Mouse (Mus musculus): ENCODE data around the gene Gm3854. TPM values are rescaled to one million over a fixed set of nuclear protein-coding genes. Genes with fewer than 3 reads are reported as not detected.
A peak's percentile ranks its signal among the peaks of the same experiment; 100 is the strongest.
"Not testable (repeated sequence)": the region's sequence is repeated elsewhere in the genome, so short reads cannot be mapped to it uniquely, and the experiment has no call there.

The Gm3854 gene
- 1 to 10 TPM; 5.2 to 7.3 TPM for total RNA-seq (2021)

DNA sequence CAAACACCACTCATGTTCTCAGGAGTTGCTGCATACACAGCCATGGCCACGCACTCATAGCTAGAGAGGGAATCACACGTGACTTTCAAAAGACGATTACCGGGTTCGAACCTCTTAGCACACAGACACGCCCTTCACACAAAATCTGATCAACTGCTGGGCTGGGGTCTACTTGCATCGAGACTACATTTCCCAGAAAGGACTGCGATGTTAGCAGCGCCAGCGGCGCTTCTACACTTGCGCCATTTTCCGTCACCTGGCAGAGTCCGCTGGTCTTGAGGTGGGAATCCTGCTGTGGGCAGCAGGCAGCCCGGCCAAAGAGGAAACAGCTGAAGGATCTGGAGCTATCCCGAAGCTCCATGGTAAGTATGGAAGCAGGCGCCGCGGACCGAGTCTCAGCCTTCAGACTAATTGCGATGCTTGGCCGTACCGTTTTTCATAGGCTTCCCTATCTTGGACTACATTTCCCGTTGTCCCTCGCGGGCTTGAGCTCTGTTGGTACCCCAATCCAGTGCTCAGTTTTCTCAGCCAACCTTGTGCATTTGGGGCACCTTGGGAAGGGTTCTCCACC lies at the start of gene Gm3854:
Gm3854 (plus strand) TSS at position 259 of the 571 bp plus-strand sequence.
- DNase-seq (ENCODE audit: low spot score in 2 of 2), result peak; percentile 88 to 93
- intact Hi-C loops (cut with DNase I), result loop anchor here (2.0 kb wide), 2 partner anchors 13 to 19 kb away; partner anchors contain the start of genes Zfp583 and Zfp78

DNA sequence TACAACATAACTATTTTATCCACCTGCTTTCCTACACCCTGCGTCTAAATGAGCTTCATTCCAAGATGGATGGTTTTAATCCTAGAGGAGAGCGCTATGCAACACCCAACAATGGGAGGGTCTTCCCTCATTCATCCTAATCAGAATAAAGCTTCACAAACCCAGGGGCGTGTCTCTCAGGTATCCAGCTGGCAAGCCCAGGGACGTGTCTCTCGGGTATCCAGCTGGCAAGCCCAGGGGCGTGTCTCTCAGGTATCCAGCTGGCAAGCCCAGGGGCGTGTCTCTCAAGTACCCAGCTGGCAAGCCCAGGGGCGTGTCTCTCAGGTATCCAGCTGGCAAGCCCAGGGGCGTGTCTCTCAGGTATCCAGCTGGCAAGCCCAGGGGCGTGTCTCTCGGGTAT lies 42.8 kb upstream of the Gm3854 start:
- intact Hi-C loops (cut with DNase I); DNase-seq (ENCODE audit: low spot score in 2 of 2): not testable (repeated sequence)

DNA sequence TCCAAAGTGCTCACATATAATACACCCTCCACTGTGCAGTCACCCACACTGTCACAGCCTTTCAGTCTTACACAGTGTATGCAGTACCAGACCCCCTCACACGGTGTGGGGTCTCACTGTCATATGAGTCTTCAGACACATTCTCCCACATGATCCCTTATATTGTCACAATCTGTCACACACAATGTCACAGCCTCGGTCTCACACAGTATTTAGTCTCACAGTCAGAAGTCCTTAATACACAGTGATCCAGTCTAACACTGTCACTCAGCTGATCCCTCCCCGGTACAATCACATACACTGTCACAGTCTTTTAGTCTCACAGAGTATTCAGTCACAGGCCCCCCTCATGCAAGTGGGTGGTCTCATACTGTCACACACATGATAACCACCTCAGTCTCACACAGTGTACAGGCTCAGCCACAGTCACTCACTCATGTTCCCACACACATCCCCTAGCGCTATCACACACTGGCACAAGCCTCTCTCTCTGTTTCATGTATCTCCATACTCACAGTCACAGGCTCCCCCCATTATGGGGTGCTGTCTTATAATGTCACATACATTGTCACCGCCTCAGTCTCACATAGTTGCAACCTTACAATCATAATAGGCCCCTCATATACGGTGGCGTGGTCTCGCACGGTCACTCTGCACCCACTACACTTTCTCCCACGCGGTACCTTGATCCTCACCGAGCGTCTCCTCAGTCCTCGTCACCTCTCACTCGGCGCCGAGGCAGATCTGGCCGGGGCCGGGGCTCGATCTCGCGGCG lies 12.9 kb upstream of the Gm3854 start:
- intact Hi-C loops (cut with DNase I), result loop anchor here (2.0 kb wide), 1 partner anchor 14 kb away; no protein-coding TSS in a partner anchor
- DNase-seq (ENCODE audit: low spot score in 2 of 2), result peak; percentile 44 to 47

DNA sequence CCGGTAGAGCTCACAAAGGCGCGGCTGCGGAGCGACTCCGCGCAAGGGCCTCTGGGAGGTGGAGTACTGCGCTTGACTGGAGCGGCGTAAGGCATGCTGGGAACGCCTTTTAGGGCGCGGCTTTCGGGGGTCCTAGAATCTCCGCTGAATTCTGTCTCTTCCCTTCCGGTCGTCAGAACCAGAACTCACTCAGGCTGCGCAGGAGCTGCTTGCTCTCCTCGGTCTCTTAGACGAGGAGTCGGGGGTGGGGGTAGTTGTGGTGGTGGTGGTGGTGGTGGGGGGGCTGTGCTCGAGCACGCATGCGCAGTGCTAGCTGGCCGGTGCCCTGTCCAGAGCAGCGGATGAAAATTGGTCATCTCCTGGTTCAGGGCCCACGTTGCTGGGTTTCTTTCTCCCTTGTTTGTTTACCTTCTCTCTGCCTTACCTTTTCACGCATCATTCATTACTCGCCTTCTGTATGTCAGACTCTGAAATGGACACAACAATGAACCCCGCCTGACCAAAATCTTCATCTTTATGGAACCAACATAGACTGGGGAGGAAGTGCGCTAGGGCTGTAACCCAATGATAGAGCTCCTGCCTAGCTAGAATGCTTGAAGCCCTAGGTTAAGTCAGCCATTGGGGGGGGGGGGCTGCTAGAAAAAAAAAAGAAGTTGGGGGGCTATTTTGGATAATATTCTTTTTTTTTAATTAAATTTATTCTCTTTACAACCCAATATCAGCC lies 12.2 kb upstream of the Gm3854 start, which contains the start of gene Zfp583:
Zfp583 (minus strand) TSS at position 53 of the 724 bp plus-strand sequence.
- peak; percentile 92 for DNase-seq (ENCODE audit: low spot score in 2 of 2)
- intact Hi-C loops (cut with DNase I), result loop anchor here (2.0 kb wide), 1 partner anchor 13 kb away; no protein-coding TSS in a partner anchor

DNA sequence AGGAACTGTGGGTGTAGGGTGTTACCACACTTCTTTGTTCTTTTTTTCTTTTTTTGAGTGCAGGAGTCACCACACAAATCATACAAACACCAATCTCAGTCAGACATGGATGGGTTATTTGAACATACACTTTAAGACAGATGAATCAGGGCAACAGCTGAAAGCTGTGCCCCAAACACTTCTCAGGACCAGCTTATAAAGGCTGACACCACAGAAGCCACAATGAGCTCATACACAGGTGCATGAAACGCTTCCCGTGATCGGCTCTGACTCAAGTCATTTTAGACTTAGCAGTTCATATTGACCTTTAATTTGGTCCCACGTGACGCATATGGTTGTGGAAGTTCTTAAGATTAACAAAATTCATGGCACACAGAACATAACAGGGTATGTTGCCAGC lies 3.7 kb upstream of the Gm3854 start:
- intact Hi-C loops (cut with DNase I), result no loop called here
- DNase-seq (ENCODE audit: low spot score in 2 of 2), result no peak

DNA sequence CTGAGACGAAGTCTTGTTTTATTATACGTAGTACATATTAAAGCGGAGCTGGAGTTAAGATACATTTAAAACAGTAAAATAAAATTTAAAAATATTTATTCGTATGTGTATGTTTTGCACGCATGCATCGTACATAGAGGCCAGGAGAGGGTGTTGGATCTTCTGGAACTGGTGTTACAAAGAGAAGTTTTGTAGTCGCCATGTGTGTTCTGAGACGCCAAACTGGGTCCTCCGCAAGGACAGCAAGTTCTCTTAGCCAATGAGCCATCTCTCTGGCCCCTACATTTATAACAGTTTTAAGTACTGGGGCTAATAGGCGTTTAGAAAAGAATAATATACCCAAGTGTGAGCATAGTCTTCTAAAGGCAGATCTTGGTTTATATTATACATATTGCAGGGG lies 565 bp downstream of the Gm3854 start:
- intact Hi-C loops (cut with DNase I), result loop anchor here (2.0 kb wide), 1 partner anchor 13 kb away; the partner anchor contains the start of gene Zfp583
- DNase-seq (ENCODE audit: low spot score in 2 of 2), result no peak

DNA sequence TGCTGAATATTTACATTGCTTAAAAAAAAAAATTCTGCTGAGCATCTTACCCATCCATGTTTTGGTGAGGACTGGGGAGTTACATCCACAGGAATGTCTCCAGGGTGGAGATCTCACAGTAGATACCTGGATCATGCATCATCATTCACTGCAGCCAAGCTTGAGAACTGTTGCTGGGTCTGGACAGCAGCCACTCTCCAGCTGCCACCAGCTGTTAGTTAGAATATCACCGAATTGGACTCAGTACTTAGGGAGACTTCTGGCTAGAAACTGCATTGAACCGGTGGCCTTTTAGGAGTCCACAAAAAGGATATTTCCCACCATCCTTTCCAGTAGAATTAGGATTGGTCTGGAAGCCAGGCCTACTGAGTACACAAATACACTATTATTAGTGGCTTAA lies 14.6 kb downstream of the Gm3854 start:
- intact Hi-C loops (cut with DNase I), result loop anchor here (5.0 to 10.0 kb wide), 2 partner anchors 227 to 559 kb away; no protein-coding TSS in a partner anchor
- DNase-seq (ENCODE audit: low spot score in 2 of 2), result no peak

DNA sequence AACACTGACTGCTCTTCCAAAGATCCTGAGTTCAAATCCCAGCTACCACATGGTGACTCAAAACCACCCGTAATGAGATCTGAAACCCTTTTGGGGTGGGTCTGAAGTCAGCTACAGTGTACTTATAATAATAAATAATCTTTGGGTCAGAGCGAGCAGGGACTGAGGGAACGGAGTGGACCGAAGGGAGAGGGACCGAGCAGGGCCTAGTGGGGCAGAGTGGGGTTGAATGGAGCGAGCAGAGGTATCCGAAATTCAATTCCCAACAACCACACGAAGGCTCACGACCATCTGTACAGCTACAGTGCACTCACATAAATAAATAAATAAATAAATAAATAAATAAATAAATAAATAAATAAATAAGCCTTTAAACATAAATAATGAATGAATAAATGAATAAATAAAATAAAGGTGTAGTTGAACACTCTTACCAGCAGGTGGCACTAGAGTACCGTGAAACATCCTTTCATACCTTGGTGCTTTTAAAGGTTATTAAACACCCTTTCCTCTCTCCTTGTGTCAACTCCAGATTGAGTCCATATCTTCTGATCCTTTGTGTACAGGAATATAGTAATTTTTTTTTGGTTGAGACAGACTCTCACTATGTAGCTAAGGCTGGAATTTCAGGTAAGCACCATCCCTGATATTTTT lies 15.5 kb downstream of the Gm3854 start:
- intact Hi-C loops (cut with DNase I), result loop anchor here (1.0 to 10.0 kb wide), 3 partner anchors 71 to 558 kb away; no protein-coding TSS in a partner anchor
- peak in 1 of 2 experiments; percentile 53 for DNase-seq (ENCODE audit: low spot score in 2 of 2)

DNA sequence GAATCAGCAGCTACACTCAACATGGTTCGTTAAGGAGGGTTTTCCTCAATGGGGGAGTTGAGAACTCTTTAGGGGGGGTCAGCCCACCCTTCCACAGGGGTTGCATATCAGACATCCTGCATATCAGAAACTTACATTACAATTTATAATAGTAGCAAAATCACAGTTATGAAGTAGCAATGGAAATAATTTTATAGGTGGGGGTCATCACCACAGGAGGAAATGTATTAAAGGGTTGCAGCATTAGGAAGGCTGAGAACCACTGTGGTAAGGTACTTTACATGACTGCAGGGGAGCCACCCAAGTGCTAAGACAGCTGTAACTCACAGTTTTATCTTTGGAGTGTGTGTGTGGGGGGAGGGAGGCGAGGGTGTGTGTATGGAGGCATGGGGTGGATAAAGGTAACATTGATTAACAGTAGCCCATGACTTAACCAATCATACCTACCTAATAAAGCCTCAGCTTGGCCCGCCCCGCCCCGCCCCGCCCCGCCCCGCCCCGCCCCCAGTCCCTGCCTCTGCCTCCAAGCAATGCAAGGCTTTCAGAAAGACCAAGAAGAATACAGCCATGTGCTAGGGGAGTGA lies 17.0 kb downstream of the Gm3854 start:
- intact Hi-C loops (cut with DNase I), result loop anchor here (5.0 to 10.0 kb wide), 3 partner anchors 334 to 937 kb away; partner anchors contain the start of gene Zim1
- no peak for DNase-seq (ENCODE audit: low spot score in 2 of 2)

DNA sequence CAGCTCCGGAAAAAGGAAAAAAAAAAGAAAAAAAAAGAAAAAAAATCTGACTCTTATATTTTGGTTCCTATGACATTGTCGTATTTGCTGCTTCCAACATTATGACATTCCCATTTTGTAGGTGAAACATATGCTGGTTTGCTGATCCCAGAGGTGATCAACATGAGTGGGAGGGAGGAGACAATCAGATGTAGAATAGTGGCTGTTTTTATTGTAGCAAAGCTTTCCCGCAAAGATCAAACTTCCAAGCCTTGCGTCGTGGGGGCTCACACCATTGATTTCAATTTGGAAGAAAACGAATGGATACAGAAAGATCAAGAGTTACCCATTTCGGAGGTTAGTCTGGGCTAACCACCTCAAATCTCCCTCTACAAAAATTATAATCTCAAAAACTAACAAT lies 18.2 kb downstream of the Gm3854 start:
- intact Hi-C loops (cut with DNase I), result loop anchor here (2.0 to 10.0 kb wide), 5 partner anchors 19 to 936 kb away; partner anchors contain the start of genes Gm3854, Zfp28 and Zim1
- no peak for DNase-seq (ENCODE audit: low spot score in 2 of 2)

DNA sequence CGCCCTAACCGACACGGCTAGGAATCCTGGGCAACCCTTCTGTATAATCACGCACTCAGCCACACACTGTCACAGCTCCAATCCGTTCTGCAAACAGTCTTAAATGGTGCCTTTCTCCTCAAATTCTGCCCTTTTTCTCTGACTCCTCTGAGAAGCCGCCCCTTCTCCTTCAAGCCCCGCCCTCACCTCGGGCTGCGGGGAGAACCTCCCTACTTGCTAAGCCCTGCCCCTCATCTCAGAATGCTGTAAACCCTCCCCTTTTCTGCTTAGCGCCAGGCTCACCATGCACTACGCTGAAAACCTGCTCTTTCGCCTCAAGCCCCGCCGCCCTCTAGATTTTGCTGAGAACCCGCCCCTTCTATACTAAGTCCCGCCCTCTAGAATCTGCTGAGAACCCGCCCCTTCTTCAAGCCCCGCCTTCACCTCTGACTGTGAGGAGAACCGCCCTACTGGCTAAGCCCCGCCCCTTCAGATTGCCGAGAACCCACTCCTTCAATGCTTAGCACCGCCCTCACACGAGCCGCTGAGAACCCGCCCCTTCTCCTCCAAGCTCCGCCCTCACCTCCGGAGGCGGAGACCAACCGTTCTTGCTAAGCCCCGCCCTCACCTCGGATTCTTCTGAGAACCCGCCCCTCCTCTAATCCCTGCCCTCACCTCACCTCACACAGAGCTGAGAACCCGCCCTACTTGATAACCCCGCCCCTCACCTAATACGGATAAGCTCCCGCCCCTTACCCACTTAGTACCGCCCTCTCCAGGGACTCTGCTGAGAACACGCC lies 18.9 kb downstream of the Gm3854 start:
- DNase-seq (ENCODE audit: low spot score in 2 of 2), result peak; percentile 96 to 100
- intact Hi-C loops (cut with DNase I), result loop anchor here (2.0 to 10.0 kb wide), 5 partner anchors 20 to 935 kb away; partner anchors contain the start of genes Gm3854, Zfp28 and Zim1

DNA sequence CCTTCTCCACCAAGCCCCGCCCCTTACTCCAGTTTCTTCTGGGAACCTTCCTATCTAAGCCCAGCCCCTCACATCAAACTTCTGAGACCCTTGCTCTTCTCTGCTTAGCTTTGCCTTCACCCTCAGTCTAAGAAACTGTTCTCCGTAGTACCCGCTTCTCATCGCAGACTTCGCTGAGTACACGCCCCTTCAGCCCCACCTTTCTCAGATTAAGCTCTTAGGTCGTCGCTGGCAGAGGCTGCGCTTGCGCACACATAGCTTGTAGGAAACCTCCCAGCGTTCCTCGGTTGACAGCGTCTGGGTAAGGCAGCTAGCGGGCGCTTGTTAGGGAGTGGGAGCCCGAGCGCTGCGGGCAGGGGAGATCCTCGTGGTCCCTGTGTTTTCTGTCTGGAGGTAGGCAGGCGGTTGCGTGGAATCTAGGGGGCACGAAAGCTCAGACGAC lies 19.5 kb downstream of the Gm3854 start, which contains the start of gene Zfp78:
Zfp78 (plus strand) TSS at position 234 of the 442 bp plus-strand sequence.
- peak; percentile 86 to 92 for DNase-seq (ENCODE audit: low spot score in 2 of 2)
- intact Hi-C loops (cut with DNase I), result loop anchor here (2.0 to 10.0 kb wide), 5 partner anchors 20 to 934 kb away; partner anchors contain the start of genes Gm3854, Zfp28 and Zim1

DNA sequence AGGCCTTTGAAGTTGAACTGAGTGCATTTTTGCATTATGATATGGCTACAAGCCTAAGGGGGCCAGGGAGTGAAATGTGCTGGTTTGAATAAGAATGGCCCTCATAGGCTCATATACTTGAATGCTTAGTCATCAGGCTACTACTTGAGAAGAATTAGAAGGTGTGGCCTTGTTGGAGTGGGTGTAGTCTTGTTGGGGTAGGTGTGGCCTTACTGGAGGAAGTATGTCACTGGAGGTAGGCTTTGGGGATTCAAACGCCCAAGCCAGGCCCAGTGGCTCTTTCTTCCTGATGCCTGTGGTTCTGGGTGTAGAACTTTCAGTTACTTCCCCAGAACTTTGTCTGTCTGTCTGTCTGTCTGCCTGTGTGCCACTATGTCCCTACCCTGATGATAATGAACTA lies 21.2 kb downstream of the Gm3854 start:
- no peak for DNase-seq (ENCODE audit: low spot score in 2 of 2)
- intact Hi-C loops (cut with DNase I), result loop anchor here (5.0 to 10.0 kb wide), 3 partner anchors 330 to 933 kb away; partner anchors contain the start of gene Zim1

DNA sequence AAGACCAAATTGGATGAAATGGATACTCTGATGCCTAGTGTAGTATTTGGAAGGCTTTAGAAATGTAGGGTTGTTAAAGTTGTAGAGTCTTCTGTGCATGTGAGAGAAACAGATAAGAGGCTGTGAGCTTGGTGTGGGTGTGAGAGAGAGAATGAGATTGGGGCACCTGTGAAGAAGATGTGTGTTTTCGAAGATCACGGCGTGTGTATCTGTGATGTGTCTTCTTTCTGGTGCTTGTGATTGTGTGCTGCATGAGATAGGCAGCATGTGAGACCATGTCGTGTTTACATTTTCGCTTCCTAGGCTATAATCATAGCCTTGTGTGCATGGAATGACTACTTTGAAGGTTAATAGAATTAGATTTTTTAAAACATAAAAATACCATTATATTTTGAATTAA lies 23.6 kb downstream of the Gm3854 start:
- intact Hi-C loops (cut with DNase I), result loop anchor here (10.0 kb wide), 1 partner anchor 328 kb away; the partner anchor contains the start of gene Zim1
- DNase-seq (ENCODE audit: low spot score in 2 of 2), result no peak

DNA sequence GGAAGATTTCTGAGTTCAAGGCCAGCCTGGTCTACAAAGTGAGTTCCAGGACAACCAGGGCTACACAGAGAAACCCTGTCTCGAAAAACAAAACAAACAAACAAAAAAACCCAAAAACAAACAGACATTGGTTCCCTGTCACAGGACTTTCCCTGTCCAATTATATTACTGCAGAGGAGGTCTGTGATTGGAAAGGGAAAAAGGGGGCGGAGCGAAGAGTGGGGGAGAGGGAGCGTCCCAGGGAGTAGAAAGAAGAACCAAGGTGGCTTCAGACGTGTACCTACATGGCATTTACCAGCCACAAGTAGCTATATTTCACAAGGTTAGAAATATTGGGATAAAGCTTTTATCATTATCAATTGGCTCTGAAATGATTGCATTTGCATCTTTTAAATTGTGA lies 24.6 kb downstream of the Gm3854 start:
- intact Hi-C loops (cut with DNase I), result loop anchor here (10.0 kb wide), 1 partner anchor 327 kb away; the partner anchor contains the start of gene Zim1
- not testable (repeated sequence) for DNase-seq (ENCODE audit: low spot score in 2 of 2)

DNA sequence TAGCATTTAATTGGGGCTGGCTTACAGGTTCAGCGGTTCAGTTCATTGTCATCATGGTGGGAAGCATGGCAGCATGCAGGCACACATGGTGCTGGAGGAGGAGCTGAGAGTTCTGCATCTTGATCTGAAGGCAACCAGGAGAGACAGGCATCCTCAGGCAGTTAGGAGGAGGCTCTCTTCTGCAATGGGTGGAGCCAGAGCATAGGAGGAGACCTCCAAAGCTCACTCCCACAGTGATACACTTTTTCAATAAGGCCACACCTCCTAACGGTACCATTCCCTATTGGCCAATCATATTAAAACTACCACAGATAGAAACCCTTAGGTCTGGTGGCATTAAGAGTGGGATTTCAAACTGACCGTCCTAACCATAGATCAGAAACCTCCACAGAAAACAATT lies 25.9 kb downstream of the Gm3854 start:
- intact Hi-C loops (cut with DNase I), result loop anchor here (10.0 kb wide), 1 partner anchor 325 kb away; the partner anchor contains the start of gene Zim1
- DNase-seq (ENCODE audit: low spot score in 2 of 2), result no peak

DNA sequence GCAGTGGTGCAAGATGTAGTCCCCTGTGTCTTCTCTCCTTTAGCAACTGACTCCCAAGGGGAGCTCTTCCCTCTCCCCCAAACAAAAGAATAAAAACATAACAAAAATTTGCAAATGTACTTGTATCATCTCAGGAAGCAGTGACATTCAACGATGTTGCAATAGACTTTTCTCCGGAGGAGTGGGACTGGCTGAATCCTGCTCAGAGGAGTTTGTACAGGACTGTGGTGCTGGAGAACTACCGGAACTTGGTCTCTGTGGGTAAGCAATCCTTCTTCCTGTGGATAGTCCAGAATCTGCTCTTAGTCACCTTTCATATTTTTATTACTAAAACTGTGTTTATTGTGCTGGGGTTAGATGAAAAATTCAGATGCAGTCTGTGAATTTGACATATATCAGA lies 29.4 kb downstream of the Gm3854 start:
- DNase-seq (ENCODE audit: low spot score in 2 of 2), result no peak
- intact Hi-C loops (cut with DNase I), result no loop called here
